Mouse (Mus musculus) liver, embryonic 15.5 days (tissue): ENCODE results near the gene Rag1. TPM values are rescaled to one million over a fixed set of nuclear protein-coding genes. Genes with fewer than 3 reads are reported as not detected.

Experiments
- polyA plus RNA-seq: library from polyadenylated mRNA; unstranded; fragments of >200 nt; fragmentation: Nextera tagmentation; extraction: Ambion mirVana; gene quantifications from 2 replicates; pipeline ENCODE4 v1.2.1, GENCODE M21; 2015

The Rag1 gene
- polyA plus RNA-seq, 1 experiment from 2014 or later, result 0.28 TPM

Other genes with a start within 250 kb of the Rag1 start
- 0.56 and 0.62 TPM in 2 replicates for gene Rag2, start 24.8 kb downstream of the Rag1 start, polyA plus RNA-seq
- 12.2 and 14.9 TPM in 2 replicates for gene B230118H07Rik, start within 50 bp of the Rag1 start, polyA plus RNA-seq
- gene Traf6, start 28.9 kb upstream of the Rag1 start, polyA plus RNA-seq, result 3.2 and 3.4 TPM in 2 replicates
- gene Prr5l, start 233.5 kb upstream of the Rag1 start, polyA plus RNA-seq, result 3.9 and 4.7 TPM in 2 replicates
- gene Commd9, start 236.7 kb upstream of the Rag1 start, polyA plus RNA-seq, result 23.4 and 23.7 TPM in 2 replicates